Mouse (Mus musculus): ENCODE data around the gene Ankmy2.

The Ankmy2 gene

DNA sequence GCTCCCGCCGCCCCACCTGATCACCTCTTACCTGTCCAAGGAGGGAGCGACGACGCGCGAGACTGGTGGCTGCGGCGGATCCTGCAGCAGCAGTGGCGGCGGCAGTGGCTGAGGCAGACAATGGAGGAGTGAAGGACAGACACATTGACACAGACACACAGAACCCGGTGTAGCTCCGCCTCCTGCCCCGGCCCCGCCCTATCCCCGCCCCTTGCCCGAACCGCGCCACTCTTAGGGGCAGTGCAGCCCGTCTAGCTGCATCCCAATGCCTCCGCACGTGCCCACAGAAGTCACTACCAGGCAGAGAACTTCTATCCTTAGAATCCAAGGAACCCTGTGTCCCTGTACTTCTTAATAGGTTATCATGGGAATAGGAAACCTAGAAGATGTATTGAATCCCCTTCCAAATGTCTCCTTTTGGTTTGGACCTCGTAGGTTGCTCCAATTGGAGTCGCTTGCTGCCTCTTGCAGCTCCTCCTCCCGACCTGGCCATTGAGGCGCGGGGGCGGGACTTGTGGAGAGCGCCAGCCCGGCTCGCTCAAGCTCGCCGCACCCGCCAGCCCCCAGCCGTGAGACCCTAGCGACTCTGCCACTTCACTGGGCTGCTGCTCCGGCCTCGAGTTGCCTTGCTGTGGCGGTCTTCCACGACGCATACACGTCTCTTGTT lies at the start of gene Ankmy2:
TSS of gene Ankmy2 (plus strand) at position 478 of the 667 bp plus-strand sequence.
- no peak for TF ChIP-seq GATA4 (IDR thresholded peaks at IDR 0.05; ENCODE audit: insufficient replicate concordance, low read length)

DNA sequence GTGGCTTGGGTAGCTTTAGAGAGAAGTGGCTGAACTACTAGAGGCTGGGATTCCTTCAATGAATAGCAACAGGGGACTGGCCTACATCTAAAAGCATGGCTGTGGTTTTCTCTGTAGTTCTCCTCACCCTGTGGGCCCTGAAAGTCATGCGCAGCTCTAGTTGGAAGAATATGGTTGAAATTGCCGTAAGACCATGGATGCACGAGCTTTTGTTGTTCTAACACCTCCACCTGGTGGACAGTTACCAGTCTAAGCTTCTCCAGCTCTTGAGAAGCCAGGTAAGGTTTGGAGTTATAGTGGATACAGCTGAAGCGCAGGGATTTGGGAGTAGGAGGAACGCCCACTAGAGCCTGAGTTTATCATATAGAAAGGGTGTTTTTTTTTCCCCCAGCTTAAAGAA lies 48.5 kb upstream of the Ankmy2 start:
- TF ChIP-seq GATA4 (IDR thresholded peaks at IDR 0.05; ENCODE audit: insufficient replicate concordance, low read length), result no peak

DNA sequence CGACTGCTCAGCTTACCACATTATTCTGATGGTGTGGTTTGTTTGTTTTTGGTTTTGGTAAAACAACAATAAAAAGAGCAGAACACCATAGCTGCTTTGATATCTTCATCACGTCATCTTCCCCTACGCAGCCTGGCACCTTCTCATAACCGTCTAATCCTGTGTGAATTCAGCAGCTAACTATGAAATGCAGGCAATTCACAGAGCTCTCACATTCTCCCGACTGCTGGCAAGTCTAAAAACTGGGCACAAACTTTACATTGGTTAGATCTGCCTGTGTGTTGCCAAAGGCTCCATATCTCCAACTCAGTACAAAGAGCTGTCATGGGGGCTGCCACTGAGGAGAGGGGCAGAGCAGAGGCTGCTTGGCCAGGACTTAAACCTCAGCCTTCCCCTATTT lies 46.5 kb upstream of the Ankmy2 start:
- no peak for TF ChIP-seq GATA4 (IDR thresholded peaks at IDR 0.05; ENCODE audit: insufficient replicate concordance, low read length)

DNA sequence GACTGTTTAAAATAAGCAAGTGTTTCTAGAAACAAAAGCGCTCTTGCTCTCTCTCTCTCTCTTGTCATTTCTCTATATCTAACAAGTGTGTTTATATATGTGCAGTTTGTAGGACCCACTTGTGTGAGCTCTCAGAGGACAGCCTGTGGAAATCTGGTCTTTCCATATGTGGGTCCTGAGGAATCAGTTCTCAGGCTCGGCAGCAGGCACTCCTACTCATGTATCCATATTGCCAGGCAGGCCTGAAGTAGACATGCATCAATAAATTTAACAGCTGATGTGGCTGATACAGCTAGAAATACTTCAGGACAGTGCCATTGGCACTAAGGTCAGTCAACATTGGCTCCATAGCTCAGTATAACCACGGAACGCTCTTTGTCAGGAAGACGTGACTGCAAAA lies 45.8 kb upstream of the Ankmy2 start:
- TF ChIP-seq GATA4 (IDR thresholded peaks at IDR 0.05; ENCODE audit: insufficient replicate concordance, low read length), result no peak

DNA sequence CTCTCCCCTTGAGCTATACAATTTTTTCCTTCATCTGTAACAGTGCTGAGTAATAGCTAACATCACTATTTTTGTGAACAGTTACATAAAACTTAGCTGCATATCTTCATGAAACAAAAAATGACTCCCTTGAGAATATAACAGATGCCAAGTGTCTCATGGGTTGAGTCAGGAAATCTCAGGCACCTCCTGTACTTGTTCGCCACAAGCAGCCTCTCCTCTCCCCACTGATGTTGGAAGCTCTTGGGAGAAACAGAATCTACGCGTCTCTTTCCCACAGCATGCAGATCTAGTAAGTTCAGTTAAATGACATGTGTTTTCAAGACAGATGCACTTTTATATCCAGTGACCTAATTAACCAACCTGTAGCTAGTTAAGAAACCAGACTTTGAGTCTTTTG lies 44.8 kb upstream of the Ankmy2 start:
- TF ChIP-seq GATA4 (IDR thresholded peaks at IDR 0.05; ENCODE audit: insufficient replicate concordance, low read length), result no peak

DNA sequence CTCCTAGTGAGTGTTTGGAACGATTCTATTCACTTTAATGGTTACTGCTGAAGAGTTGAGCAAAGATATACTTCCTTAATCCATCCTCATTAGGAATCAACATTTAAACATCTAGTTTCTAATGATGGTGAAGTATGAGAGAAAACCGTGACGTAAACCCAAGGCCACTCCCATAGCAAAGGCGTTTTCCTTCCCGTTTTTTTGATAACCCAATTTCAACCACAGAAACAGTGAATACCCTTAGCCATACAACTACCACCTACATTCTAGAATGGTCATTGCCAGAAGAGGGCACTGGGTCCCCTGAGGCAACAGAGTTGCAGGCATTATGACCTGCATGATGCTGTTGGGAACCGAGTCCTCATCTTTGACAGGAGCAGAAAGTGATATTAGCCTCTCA lies 39.8 kb upstream of the Ankmy2 start:
- TF ChIP-seq GATA4 (IDR thresholded peaks at IDR 0.05; ENCODE audit: insufficient replicate concordance, low read length), result no peak

DNA sequence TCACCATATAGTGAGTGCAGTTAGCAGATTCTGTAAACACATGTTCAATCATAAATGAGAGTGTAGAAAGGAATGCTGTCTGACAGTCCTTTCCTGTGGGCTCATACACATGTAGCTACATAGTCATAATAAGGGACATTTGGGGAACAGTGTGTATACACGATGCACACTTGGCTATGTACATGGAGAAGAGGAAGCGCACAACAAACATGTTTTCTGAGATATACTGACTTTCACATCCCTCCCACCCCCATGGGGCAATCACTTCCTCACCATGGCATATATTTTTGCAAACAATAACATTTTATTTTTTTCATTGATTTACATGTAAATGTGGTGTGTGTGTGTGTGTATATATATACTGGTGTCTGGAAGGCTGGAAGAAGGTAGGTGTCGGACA lies 37.7 kb upstream of the Ankmy2 start:
- TF ChIP-seq GATA4 (IDR thresholded peaks at IDR 0.05; ENCODE audit: insufficient replicate concordance, low read length), result no peak

DNA sequence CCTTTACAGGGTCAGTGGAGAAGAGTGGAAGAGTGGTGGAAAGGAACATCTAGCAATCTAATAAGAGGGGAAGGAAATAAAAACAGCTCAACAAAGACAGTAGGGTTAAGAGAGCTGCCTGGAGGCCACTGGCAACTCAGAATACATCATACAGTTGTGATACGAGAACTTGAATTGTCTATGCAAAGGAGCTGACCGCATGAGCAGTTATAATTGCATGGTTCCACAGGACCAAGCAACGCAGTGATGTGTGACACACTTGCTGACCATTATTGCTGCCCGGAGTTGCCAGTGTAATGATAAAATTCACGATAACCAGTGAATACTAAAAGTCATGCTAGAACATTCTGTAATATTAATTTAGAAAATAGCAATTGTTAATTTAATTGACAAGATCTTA lies 30.9 kb upstream of the Ankmy2 start:
- no peak for TF ChIP-seq GATA4 (IDR thresholded peaks at IDR 0.05; ENCODE audit: insufficient replicate concordance, low read length)

DNA sequence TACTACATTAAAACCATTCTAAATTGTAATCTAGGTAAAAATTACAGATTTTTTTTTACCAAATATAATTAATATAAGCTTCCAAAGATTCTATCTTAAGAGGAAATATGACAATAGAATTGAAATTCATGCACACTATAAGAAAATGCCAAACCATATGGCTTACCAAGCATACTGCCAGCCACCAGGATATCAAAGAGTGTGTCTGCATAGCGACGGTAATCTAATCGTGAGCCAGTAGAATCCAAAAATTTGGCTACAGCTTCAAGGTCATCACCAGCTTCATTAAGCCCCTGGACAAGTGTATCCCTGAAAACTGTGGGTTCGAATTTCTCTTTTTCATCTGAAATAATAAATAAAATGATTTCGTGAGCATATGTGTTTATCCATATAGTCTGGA lies 27.1 kb upstream of the Ankmy2 start:
- no peak for TF ChIP-seq GATA4 (IDR thresholded peaks at IDR 0.05; ENCODE audit: insufficient replicate concordance, low read length)

DNA sequence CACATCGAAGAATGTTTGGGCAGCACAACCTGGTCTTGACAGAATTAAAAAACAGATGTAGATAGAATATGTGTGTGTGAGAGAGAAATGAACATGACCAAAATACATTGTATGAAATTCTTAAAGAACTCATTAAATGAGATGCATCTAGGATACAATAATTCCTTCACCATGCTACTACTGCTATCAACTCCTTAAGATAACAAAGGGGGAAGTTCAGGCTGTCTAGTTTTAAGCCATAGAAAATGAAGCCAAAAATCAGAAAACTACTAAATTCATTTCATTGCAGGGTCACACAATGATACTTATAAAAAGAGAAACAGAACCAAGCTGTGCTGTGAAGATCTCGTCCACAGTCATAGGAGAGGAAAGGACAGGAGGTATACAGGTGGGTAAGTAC lies 24.7 kb upstream of the Ankmy2 start:
- TF ChIP-seq GATA4 (IDR thresholded peaks at IDR 0.05; ENCODE audit: insufficient replicate concordance, low read length), result no peak

DNA sequence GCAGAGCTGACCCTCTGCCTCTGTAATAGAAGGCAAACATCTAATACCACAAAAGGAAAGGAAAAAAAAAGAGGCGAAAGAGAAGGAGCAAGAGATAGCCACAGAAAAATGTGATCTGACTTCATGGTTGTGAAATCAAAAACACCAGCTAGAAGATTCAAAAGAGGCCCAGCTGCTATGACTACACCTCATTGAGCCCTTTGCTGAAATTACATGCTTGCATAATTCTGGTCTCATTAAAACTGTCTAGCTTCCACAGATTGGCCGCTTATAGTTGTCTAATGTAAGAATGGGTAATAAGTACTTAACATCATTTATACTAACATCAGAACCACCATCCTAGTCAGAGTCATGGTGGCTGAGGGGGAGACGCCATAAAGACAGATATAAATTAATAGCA lies 24.2 kb upstream of the Ankmy2 start:
- TF ChIP-seq GATA4 (IDR thresholded peaks at IDR 0.05; ENCODE audit: insufficient replicate concordance, low read length), result no peak

DNA sequence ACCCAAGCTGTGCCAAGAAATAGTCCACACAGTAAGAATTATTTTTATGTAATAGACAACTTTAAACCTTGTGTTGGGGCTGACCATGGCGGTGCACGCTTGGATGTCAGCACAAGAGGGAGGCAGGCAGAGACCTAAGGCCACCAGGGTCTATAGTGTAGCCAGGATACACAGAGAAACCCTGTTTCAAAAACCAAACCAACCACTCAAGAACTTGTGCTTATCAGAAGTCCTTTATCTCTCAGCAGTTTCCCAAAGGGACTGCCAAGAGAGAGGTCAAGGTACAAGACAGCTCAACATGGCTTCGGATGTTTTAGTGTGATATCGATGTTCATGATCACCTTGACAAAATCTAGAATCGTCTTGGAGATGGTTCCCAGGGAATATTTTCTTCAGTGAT lies 23.4 kb upstream of the Ankmy2 start:
- TF ChIP-seq GATA4 (IDR thresholded peaks at IDR 0.05; ENCODE audit: insufficient replicate concordance, low read length), result no peak

DNA sequence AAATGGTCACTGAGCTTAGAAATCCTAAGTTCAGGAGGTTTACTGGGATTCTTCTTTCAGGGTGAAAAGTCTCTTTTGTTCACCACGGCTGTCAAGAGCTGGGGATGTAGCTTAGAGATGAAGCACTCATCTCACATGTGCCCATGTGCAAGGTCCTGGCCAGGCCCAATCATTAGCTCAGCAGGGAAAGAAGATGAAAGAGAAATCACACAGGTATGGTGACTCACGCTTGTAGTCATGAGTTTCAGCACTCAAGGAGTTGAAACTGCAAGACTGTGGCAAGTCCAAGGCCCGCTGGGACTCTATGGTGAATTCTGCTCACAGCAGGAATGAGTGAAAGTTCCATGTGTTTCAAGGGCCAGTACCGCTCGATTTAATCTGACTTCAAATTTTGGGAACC lies 22.8 kb upstream of the Ankmy2 start:
- TF ChIP-seq GATA4 (IDR thresholded peaks at IDR 0.05; ENCODE audit: insufficient replicate concordance, low read length), result no peak

DNA sequence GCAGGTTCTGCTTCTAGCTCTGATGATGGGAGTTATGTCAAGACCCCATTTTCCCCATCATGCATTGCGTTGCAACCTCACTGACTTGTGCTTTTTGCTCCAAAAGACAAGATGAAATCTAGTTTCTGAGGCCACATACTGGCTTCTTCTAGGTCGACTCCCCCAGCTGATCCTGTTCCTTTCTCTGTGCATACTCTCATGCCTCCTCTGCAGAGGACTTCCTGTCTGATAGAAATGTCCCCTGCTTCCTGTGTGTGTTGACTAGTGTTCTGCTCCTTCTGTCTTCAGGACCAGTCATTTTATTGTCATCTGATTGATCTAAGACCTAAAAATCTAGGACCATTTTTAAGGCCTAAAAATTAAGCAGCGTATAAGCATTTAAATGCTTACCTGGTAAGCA lies 21.5 kb upstream of the Ankmy2 start:
- TF ChIP-seq GATA4 (IDR thresholded peaks at IDR 0.05; ENCODE audit: insufficient replicate concordance, low read length), result no peak

DNA sequence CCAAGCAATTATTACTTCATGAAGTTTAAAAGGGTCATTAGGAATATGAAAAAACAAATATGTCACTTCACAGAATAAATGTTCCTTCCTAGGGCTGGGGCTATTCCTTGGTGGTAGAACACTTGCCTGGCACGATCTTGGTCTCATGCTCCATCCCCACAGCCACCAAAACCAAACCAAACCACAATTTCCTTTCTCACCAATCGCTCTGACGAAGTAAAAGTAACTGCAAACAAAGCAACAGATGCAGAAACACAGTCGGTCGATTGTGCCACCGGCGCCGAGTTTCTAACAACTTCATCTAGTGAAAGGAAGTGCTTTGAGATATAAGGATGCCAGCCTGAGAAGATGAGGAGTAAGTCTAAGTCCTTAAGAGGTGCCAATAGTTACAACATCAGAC lies 20.6 kb upstream of the Ankmy2 start:
- no peak for TF ChIP-seq GATA4 (IDR thresholded peaks at IDR 0.05; ENCODE audit: insufficient replicate concordance, low read length)

DNA sequence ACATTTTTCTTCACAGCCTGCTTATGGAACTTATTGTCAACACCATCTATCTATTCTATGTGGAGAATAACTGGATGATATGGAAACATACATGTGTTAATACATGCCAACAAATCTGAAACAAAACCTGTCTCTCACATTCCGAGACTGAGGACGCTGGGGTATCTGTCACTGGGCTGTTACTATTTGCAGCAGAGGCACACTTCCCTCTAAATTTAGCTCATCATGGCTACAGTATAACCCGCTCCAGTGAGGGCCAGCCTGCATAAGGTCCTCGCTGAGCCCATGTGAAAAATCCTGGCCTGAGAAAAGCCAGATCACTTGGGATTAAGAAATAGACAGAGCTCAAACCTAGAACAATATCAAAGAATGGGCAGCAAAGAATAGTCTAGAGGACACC lies 19.7 kb upstream of the Ankmy2 start:
- TF ChIP-seq GATA4 (IDR thresholded peaks at IDR 0.05; ENCODE audit: insufficient replicate concordance, low read length), result no peak

DNA sequence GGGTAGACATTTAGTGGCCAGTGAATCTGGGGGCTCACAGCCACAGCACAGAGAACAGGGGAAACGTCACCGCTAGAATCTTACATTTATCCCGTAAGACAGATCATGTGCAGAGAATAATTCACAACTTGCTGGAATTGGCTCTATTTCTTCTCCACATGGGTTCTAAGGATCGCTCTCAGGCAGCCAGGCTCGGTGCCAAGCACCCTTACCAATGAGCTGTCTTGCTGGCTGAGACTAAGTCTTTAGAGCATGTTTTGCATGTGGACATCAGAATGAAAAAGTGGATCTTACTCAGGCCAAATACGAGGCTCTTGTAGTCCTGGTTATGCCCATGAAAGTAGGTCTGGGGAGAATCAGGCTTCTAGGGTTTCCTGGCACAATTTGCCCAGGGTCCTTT lies 16.5 kb upstream of the Ankmy2 start:
- no peak for TF ChIP-seq GATA4 (IDR thresholded peaks at IDR 0.05; ENCODE audit: insufficient replicate concordance, low read length)
